Mouse (Mus musculus): ENCODE measurements at regions not wholly inside any gene's neighbourhood (a gene's known extent, or its start where the extent isn't known, plus 50 kb on each side); places are given as distances from the start of the nearest gene placed in this dataset.
A peak's percentile ranks its signal among the peaks of the same experiment; 100 is the strongest.
"Not testable (repeated sequence)": the region's sequence is repeated elsewhere in the genome, so short reads cannot be mapped to it uniquely, and the experiment has no call there.

DNA sequence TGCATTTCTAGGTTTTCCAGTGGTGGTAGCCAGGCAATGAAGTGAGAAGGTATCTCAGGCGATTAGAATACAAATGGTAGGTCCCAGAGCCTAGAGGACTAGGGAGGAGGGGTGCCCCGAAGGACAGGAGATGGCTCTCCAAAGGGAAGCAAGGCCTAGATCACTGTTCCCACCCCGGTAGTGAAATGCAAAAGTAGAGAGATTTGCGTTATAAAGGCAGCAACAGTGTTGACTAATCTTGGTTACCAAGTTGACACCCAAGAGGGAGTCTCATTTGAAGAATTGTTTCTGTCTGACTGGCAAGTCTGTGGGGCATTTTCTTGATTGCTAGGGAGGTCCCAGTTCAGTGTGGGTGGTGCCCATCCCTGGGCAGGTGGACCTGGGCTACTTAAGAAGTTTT lies 278.8 kb downstream of the Diras2 start:
- Histone ChIP-seq H3K4me3 (ENCODE audit: insufficient read depth, low read depth, low read length) (no peak overlapping the region), H3K27ac (replicated peaks; ENCODE audit: insufficient read depth, low read depth, low read length) (no peak overlapping the region), H3K4me1 (ENCODE audit: control insufficient read depth, insufficient read depth, low read length) (no peaks in the 10 kb centered on the region), H3K9ac (ENCODE audit: low read depth, low read length) (no peak overlapping the region), H3K27me3 (ENCODE audit: control insufficient read depth, insufficient read depth, low read length) (no peaks in the 10 kb centered on the region), H3K36me3 (ENCODE audit: control insufficient read depth, insufficient read depth, low read length) (no peaks in the 10 kb centered on the region), H3K79me2 (ENCODE audit: control insufficient read depth, insufficient read depth, low read length) (no peaks in the 10 kb centered on the region)
- TF ChIP-seq CTCF (IDR thresholded peaks at IDR 0.05; ENCODE audit: low read depth, low read length): no peak
- no peak for TF ChIP-seq POLR2A (IDR thresholded peaks at IDR 0.05; ENCODE audit: extremely low read depth, insufficient read depth, low read length)
- WGBS: 76% methylated on average over 4 of the region's 4 CpGs
- DNase-seq (ENCODE audit: extremely low read depth, low read depth, low spot score): no peak

DNA sequence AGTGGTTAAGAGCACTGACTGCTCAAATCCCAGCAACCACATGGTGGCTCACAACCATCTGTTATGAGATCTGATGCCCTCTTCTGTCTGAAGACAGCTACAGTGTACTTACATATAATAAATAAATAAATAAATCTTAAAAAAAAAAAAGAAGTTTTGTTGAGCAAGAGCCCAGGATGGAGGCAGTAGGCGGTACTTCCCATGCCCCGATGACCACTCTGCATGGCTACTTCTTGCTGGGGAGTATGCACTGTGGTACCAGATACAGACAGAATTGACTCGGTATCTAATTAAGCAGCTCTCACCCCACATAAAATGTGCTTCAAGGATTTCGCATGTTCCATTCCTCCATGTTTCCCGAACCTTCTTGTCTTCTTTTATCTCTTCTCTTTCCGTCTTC lies 278.4 kb downstream of the Diras2 start:
- H3K27ac ChIP-seq (replicated peaks; ENCODE audit: insufficient read depth, low read depth, low read length); H3K4me3 ChIP-seq (ENCODE audit: insufficient read depth, low read depth, low read length); H3K27me3 ChIP-seq (ENCODE audit: control insufficient read depth, insufficient read depth, low read length); H3K9ac ChIP-seq (ENCODE audit: low read depth, low read length); H3K79me2 ChIP-seq (ENCODE audit: control insufficient read depth, insufficient read depth, low read length); H3K4me1 ChIP-seq (ENCODE audit: control insufficient read depth, insufficient read depth, low read length); DNase-seq (ENCODE audit: extremely low read depth, low read depth, low spot score); H3K36me3 ChIP-seq (ENCODE audit: control insufficient read depth, insufficient read depth, low read length): not testable (repeated sequence)
- 29% methylated on average over 6 of the region's 6 CpGs for WGBS

DNA sequence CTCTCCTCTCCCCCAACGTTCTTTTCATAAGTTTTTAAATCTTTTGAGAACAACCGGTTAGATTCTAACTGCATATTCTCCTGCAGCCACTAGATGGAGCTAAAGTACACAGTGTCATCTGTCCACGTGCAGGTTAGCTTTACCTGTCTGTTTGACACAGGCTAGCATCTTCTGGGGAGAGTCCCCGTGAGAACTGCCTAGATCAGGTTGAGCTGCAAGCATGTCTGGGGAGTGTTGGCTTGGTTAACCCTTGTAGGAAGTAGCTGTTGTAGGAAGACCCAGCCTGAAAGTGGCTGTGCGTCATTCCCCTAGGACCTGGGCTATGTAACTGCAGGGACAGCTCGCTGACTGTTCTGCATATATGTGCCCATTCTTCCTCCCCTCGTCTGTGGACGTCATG lies 277.9 kb downstream of the Diras2 start:
- Histone ChIP-seq H3K27me3 (ENCODE audit: control insufficient read depth, insufficient read depth, low read length) (no peaks in the 10 kb centered on the region), H3K36me3 (ENCODE audit: control insufficient read depth, insufficient read depth, low read length) (no peaks in the 10 kb centered on the region), H3K9ac (ENCODE audit: low read depth, low read length) (no peak overlapping the region), H3K4me3 (ENCODE audit: insufficient read depth, low read depth, low read length) (no peak overlapping the region), H3K79me2 (ENCODE audit: control insufficient read depth, insufficient read depth, low read length) (no peaks in the 10 kb centered on the region), H3K27ac (replicated peaks; ENCODE audit: insufficient read depth, low read depth, low read length) (no peak overlapping the region), H3K4me1 (ENCODE audit: control insufficient read depth, insufficient read depth, low read length) (no peaks in the 10 kb centered on the region)
- TF ChIP-seq POLR2A (IDR thresholded peaks at IDR 0.05; ENCODE audit: extremely low read depth, insufficient read depth, low read length) (no peak), CTCF (IDR thresholded peaks at IDR 0.05; ENCODE audit: low read depth, low read length) (peak; percentile 45)
- peak; percentile 28 for DNase-seq (ENCODE audit: extremely low read depth, low read depth, low spot score)
- WGBS: 26% methylated on average over 8 of the region's 8 CpGs

DNA sequence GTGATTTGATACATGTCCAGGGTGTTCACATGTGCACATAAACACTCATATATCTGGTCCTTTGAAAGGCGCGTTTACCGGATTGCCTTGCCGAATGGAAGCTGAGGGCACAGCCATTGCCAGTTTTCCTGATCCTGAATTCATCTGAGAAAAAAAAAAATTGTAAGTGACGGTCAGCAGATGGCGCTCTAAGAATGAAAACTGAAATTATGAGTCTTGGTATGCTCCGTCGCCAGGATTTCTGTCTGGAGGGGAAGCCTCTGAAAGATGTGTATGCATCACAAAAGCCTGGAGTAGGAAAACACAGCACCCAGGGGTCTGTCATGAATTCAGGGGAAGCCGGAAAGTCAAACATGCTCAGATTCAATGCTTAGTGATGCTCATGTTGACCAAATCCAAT lies 276.9 kb downstream of the Diras2 start:
- H3K27ac ChIP-seq (replicated peaks; ENCODE audit: insufficient read depth, low read depth, low read length): no peak overlapping the region
- TF ChIP-seq POLR2A (IDR thresholded peaks at IDR 0.05; ENCODE audit: extremely low read depth, insufficient read depth, low read length) (no peak), CTCF (IDR thresholded peaks at IDR 0.05; ENCODE audit: low read depth, low read length) (peak; percentile 48)
- WGBS: 15% methylated on average over 9 of the region's 9 CpGs

DNA sequence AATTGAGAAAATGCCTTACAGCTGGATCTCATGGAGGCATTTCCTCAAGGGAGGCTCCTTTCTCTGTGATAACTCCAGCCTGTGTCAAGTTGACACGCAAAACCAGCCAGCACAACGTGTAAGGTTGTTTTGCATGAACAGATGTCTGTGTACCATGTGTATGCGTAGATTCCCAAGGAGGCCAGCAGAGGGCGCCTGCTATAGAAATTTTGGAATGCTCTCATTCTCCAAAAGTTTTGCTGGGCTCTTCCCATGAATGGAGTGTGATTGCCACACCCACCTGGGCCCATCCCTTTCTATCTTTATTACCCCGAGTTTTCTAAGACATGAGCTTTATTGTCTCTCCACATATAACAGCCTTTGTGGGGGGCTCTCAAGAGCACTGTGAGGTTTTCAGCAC lies 275.4 kb downstream of the Diras2 start:
- Histone ChIP-seq H3K27ac (replicated peaks; ENCODE audit: insufficient read depth, low read depth, low read length) (no peak overlapping the region), H3K9ac (ENCODE audit: low read depth, low read length) (no peak overlapping the region), H3K4me1 (ENCODE audit: control insufficient read depth, insufficient read depth, low read length) (no peaks in the 10 kb centered on the region), H3K79me2 (ENCODE audit: control insufficient read depth, insufficient read depth, low read length) (no peaks in the 10 kb centered on the region), H3K36me3 (ENCODE audit: control insufficient read depth, insufficient read depth, low read length) (no peaks in the 10 kb centered on the region), H3K27me3 (ENCODE audit: control insufficient read depth, insufficient read depth, low read length) (no peaks in the 10 kb centered on the region), H3K4me3 (ENCODE audit: insufficient read depth, low read depth, low read length) (no peak overlapping the region)
- WGBS: 82% methylated on average over 5 of the region's 5 CpGs
- DNase-seq (ENCODE audit: extremely low read depth, low read depth, low spot score): no peak
- TF ChIP-seq POLR2A (IDR thresholded peaks at IDR 0.05; ENCODE audit: extremely low read depth, insufficient read depth, low read length): no peak
- TF ChIP-seq CTCF (IDR thresholded peaks at IDR 0.05; ENCODE audit: low read depth, low read length): no peak; the same call in 1 of the 2 replicates

More for the DNA sequence above, 276.9 kb downstream of the Diras2 start:
- Histone ChIP-seq H3K27me3 (ENCODE audit: control insufficient read depth, insufficient read depth, low read length) (no peaks in the 10 kb centered on the region), H3K36me3 (ENCODE audit: control insufficient read depth, insufficient read depth, low read length) (no peaks in the 10 kb centered on the region), H3K79me2 (ENCODE audit: control insufficient read depth, insufficient read depth, low read length) (no peaks in the 10 kb centered on the region), H3K4me3 (ENCODE audit: insufficient read depth, low read depth, low read length) (no peak overlapping the region), H3K4me1 (ENCODE audit: control insufficient read depth, insufficient read depth, low read length) (no peaks in the 10 kb centered on the region), H3K9ac (ENCODE audit: low read depth, low read length) (no peak overlapping the region)
- DNase-seq (ENCODE audit: extremely low read depth, low read depth, low spot score): peak; percentile 20

DNA sequence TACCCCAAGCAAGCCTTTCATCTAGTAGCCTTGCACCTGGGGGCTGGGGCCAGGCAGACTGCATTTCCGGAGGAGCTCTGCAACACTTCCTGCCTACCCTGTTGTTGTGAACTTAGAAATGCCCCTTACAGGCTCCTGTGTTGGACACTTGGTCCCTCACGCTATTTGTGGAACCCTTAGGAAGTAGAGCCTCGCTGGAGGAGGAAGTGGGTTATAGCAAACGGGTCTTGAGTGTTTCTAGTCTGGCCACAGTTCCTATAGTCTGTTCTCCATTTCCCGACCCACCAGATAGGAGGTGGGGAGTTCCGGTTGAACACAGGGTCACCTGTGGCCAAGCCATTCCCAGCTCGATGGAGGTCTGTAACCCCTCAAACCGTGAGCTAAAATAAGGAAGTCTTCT lies 272.7 kb downstream of the Diras2 start:
- Histone ChIP-seq H3K79me2 (ENCODE audit: control insufficient read depth, insufficient read depth, low read length) (no peaks in the 10 kb centered on the region), H3K36me3 (ENCODE audit: control insufficient read depth, insufficient read depth, low read length) (no peaks in the 10 kb centered on the region), H3K4me3 (ENCODE audit: insufficient read depth, low read depth, low read length) (no peak overlapping the region), H3K9ac (ENCODE audit: low read depth, low read length) (no peak overlapping the region), H3K4me1 (ENCODE audit: control insufficient read depth, insufficient read depth, low read length) (no peaks in the 10 kb centered on the region), H3K27ac (replicated peaks; ENCODE audit: insufficient read depth, low read depth, low read length) (no peak overlapping the region), H3K27me3 (ENCODE audit: control insufficient read depth, insufficient read depth, low read length) (no peaks in the 10 kb centered on the region)
- no peak for DNase-seq (ENCODE audit: extremely low read depth, low read depth, low spot score)
- WGBS: 69% methylated on average over 8 of the region's 8 CpGs
- no peak for TF ChIP-seq CTCF (IDR thresholded peaks at IDR 0.05; ENCODE audit: low read depth, low read length)
- TF ChIP-seq POLR2A (IDR thresholded peaks at IDR 0.05; ENCODE audit: extremely low read depth, insufficient read depth, low read length): no peak

Data from liver, adult 2 months (tissue).